Comparison of ENCODE assay signal across 8 mouse cellular contexts in genomic region chr5:33273777-33274084, GRCm38 (mm10). TPM values are rescaled to one million over a fixed set of nuclear protein-coding genes. Genes with fewer than 3 reads are reported as not detected.
DNase-seq lines count a peak whose midpoint lies in the region; ATAC-seq and TF ChIP-seq lines count a peak whose summit lies in the region.

No protein-coding gene starts in this region.

- no peaks in the 10 kb centered on the region for H3K9me3 ChIP-seq in kidney, postnatal 0 days (replicated peaks; ENCODE audit: low read length)
- H3K9me3 ChIP-seq in hindbrain, embryonic 12.5 days (replicated peaks), result no peaks in the 10 kb centered on the region

- peak overlapping the region; percentile 83 for H3K9ac ChIP-seq in kidney, postnatal 0 days (ENCODE audit: low read depth, low read length)
- H3K9ac ChIP-seq in hindbrain, embryonic 12.5 days, result peak overlapping the region; percentile 76

- no peak for DNase-seq in kidney, postnatal 0 days (ENCODE audit: low spot score)
- DNase-seq in kidney, adult 11 months, result no peak
- DNase-seq in c-Kit-positive CD71-positive TER-119-negative erythroid progenitor cells, embryonic 14.5 days (ENCODE audit: low read depth), result peak; percentile 75
- no peak for DNase-seq in right cerebral cortex, postnatal 25 days
- no peak for DNase-seq in cerebellum, adult 11 months
- no peak for DNase-seq in frontal cortex, postnatal 14 days (ENCODE audit: low spot score in 2 of 2)

- peaks cover 9% of the 10 kb centered on the region; the same call in 1 of the 2 replicates for H3K36me3 ChIP-seq in kidney, postnatal 0 days (ENCODE audit: insufficient read depth, low read length)
- H3K36me3 ChIP-seq in hindbrain, embryonic 12.5 days, result peaks cover 23% of the 10 kb centered on the region

- peak overlapping the region; percentile 85 for H3K4me2 ChIP-seq in kidney, postnatal 0 days (ENCODE audit: low read length)
- H3K4me2 ChIP-seq in hindbrain, embryonic 12.5 days (replicated peaks), result peak overlapping the region; percentile 77

- H3K27me3 ChIP-seq in kidney, postnatal 0 days (ENCODE audit: insufficient read depth, low read length), result no peaks in the 10 kb centered on the region
- H3K27me3 ChIP-seq in hindbrain, embryonic 12.5 days, result no peaks in the 10 kb centered on the region

- no peak for TF ChIP-seq CTCF in kidney, postnatal 0 days (IDR thresholded peaks at IDR 0.05; ENCODE audit: low read depth)

- H3K27ac ChIP-seq in kidney, postnatal 0 days, result peak overlapping the region; percentile 91
- H3K27ac ChIP-seq in hindbrain, embryonic 12.5 days, result peak overlapping the region; percentile 98

- peak overlapping the region; percentile 90 for H3K4me3 ChIP-seq in kidney, postnatal 0 days (replicated peaks; ENCODE audit: low read depth, low read length)
- peak overlapping the region; percentile 61 for H3K4me3 ChIP-seq in hindbrain, embryonic 12.5 days

- peaks cover 17% of the 10 kb centered on the region for H3K4me1 ChIP-seq in kidney, postnatal 0 days (replicated peaks; ENCODE audit: insufficient read depth, low read length)
- H3K4me1 ChIP-seq in hindbrain, embryonic 12.5 days, result peaks cover 37% of the 10 kb centered on the region

- no peak for ATAC-seq in kidney, postnatal 0 days (replicated peaks; ENCODE audit: low FRiP score, low read depth)
- peak; percentile 11; the same call in 1 of the 2 replicates for ATAC-seq in hindbrain, embryonic 12.5 days (ENCODE audit: low FRiP score)
- peak; percentile 57 for ATAC-seq in megakaryocyte progenitor cell, adult 5-6 weeks (replicated peaks; ENCODE audit: poor library complexity)

- WGBS in kidney, postnatal 0 days, result 7% methylated on average over 6 of the region's 6 CpGs
- 15% methylated on average over 6 of the region's 6 CpGs for WGBS in hindbrain, embryonic 12.5 days

RNA-seq across cellular contexts. Expression of gene Ctbp1, which starts 1.1 kb away (rescaled TPM):
- polyA plus RNA-seq in kidney, postnatal 0 days (2015; fragmentation: Nextera tagmentation; extraction: Ambion mirVana), result 252 and 261 TPM in 2 replicates
- 508 and 530 TPM in 2 replicates for polyA plus RNA-seq in hindbrain, embryonic 12.5 days (2016; fragmentation: Nextera tagmentation; extraction: Ambion mirVana)
- 108 and 115 TPM in 2 replicates for total RNA-seq in megakaryocyte progenitor cell, adult 5-6 weeks (2015)
- total RNA-seq in megakaryocyte progenitor cell, adult 5-6 weeks (2017), result 139 and 141 TPM in 2 replicates

RNA-seq across cellular contexts. Expression of gene Spon2, which starts 55.5 kb away (rescaled TPM):
- 6.7 and 7.4 TPM in 2 replicates for polyA plus RNA-seq in kidney, postnatal 0 days (2015; fragmentation: Nextera tagmentation; extraction: Ambion mirVana)
- polyA plus RNA-seq in hindbrain, embryonic 12.5 days (2016; fragmentation: Nextera tagmentation; extraction: Ambion mirVana), result 3.3 and 3.7 TPM in 2 replicates
- total RNA-seq in megakaryocyte progenitor cell, adult 5-6 weeks (2015), result 1.1 and 3.4 TPM in 2 replicates
- total RNA-seq in megakaryocyte progenitor cell, adult 5-6 weeks (2017), result 1.2 and 2.1 TPM in 2 replicates
